Mouse (Mus musculus): ENCODE measurements at regions not wholly inside any gene's neighbourhood (a gene's known extent, or its start where the extent isn't known, plus 50 kb on each side); places are given as distances from the start of the nearest gene placed in this dataset.

- no peak for DNase-seq
Observed at GRCm38 (mm10) chr10:117496064-117497011, 116.5 kb upstream of the Cpsf6 start.

GRCm38 (mm10) chr10:117494171-117494701 lies 114.4 kb upstream of the Cpsf6 start:
- peak; percentile 47 for DNase-seq

GRCm38 (mm10) chr10:117493824-117494121 lies 114.0 kb upstream of the Cpsf6 start:
- no peak for DNase-seq

- DNase-seq = no peak
Observed at GRCm38 (mm10) chr10:117493091-117493823, 113.4 kb upstream of the Cpsf6 start.

GRCm38 (mm10) chr10:117492391-117492990 lies 112.7 kb upstream of the Cpsf6 start:
- no peak for DNase-seq

- no peak for DNase-seq
Observed at GRCm38 (mm10) chr10:117491711-117492110, 111.9 kb upstream of the Cpsf6 start.

GRCm38 (mm10) chr10:117490851-117491595 lies 111.2 kb upstream of the Cpsf6 start:
- DNase-seq = no peak

GRCm38 (mm10) chr10:117483091-117483600 lies 103.3 kb upstream of the Cpsf6 start:
- DNase-seq = no peak

- DNase-seq = no peak
Observed at GRCm38 (mm10) chr10:117482361-117482760, 102.5 kb upstream of the Cpsf6 start.

GRCm38 (mm10) chr10:117481341-117481990 lies 101.7 kb upstream of the Cpsf6 start:
- no peak for DNase-seq

GRCm38 (mm10) chr10:117480456-117480850 lies 100.6 kb upstream of the Cpsf6 start:
- DNase-seq = no peak

- no peak for DNase-seq
Observed at GRCm38 (mm10) chr10:117479721-117480455, 100.1 kb upstream of the Cpsf6 start.

GRCm38 (mm10) chr10:117478931-117479280 lies 99.1 kb upstream of the Cpsf6 start:
- no peak for DNase-seq

- DNase-seq = peak; percentile 61
Observed at GRCm38 (mm10) chr10:117478202-117478930, 98.6 kb upstream of the Cpsf6 start.

GRCm38 (mm10) chr10:117477331-117478201 lies 97.8 kb upstream of the Cpsf6 start:
- DNase-seq = no peak

- no peak for DNase-seq
Observed at GRCm38 (mm10) chr10:117475086-117475945, 95.5 kb upstream of the Cpsf6 start.

- no peak for DNase-seq
Observed at GRCm38 (mm10) chr10:117474351-117475085, 94.7 kb upstream of the Cpsf6 start.

GRCm38 (mm10) chr10:117473471-117473870 lies 93.7 kb upstream of the Cpsf6 start:
- no peak for DNase-seq
